Mouse (Mus musculus) cortical plate, adult 2 months (tissue): Measurements from ENCODE around the gene Srd5a1.

ENCODE experiments used
- CTCF ChIP-seq: fragments of 200-500 bp; IDR thresholded peaks from 2 replicates; pipeline ENCODE4 v1.5.1; 2011; ENCODE audit warnings: mild to moderate bottlenecking, control low read depth, low read length; ENCODE audit not compliant: insufficient read depth; ENCODE audit errors: extremely low read depth
- POLR2A ChIP-seq: fragments of 200-500 bp; IDR thresholded peaks from 2 replicates; pipeline ENCODE4 v1.6.1; 2011; ENCODE audit warnings: mild to moderate bottlenecking, low read length, control low read depth; ENCODE audit not compliant: insufficient read depth; ENCODE audit errors: extremely low read depth

- TF ChIP-seq CTCF (no peak), POLR2A (0 out of 2 replicates have a peak, but pooled peaks have one; percentile 41)
Measured at GRCm38 (mm10) chr13:69611398-69612174, at the start of gene Srd5a1.
